ENCODE assay signal across 8 mouse cellular contexts in the genomic region with DNA sequence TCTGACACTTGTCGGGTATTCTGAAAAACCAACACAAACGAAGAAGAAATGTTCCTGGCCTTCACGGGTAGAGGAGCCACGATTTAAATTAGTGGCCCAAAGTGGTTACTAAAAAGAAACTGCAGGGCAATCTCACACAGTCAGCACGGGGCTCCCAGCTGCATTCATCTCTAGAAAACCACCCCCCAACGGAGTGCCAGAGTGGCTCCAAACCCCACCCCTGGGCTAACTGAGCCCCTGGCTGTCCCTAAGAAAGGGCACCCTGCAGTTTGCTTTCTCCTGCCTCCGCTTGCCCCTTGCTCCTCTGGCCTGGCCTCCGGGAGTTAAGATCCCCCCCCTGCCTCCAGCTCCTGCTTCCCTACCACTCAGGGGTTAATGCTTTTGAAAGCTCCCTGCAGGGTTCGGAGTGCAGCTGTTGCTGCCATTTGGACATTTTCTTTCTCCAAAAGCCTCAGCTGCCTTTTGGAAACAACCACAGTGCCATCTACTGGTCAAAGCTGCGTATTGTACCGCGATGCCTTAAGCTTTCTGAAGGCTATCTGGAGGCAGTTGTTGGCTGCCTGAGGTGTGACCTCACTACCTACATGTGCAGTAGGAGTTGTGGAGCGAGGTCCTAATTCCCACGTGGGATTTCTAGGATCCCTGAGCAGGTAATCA.
DNase-seq lines count a peak whose midpoint lies in the region; ATAC-seq and TF ChIP-seq lines count a peak whose summit lies in the region.

No protein-coding gene starts in this region.

- H3K4me3 ChIP-seq in embryonic facial prominence, embryonic 15.5 days (replicated peaks) = peak overlapping the region; percentile 30
- H3K4me3 ChIP-seq in heart, embryonic 10.5 days = peak overlapping the region; percentile 43
- H3K4me3 ChIP-seq in kidney, embryonic 15.5 days (replicated peaks) = peak overlapping the region; percentile 33
- peak overlapping the region; percentile 27 for H3K4me3 ChIP-seq in limb, embryonic 15.5 days
- no peak overlapping the region for H3K4me3 ChIP-seq in myocyte
- H3K4me3 ChIP-seq in stomach, postnatal 0 days (ENCODE audit: low read depth, low read length) = no peak overlapping the region

- peaks cover 24% of the 10 kb centered on the region for H3K4me1 ChIP-seq in embryonic facial prominence, embryonic 15.5 days
- H3K4me1 ChIP-seq in heart, embryonic 10.5 days = peaks cover 12% of the 10 kb centered on the region
- peaks cover 7% of the 10 kb centered on the region for H3K4me1 ChIP-seq in kidney, embryonic 15.5 days
- peaks cover 20% of the 10 kb centered on the region for H3K4me1 ChIP-seq in limb, embryonic 15.5 days
- H3K4me1 ChIP-seq in stomach, postnatal 0 days (replicated peaks; ENCODE audit: control insufficient read depth, insufficient read depth) = no peaks in the 10 kb centered on the region

- H3K4me2 ChIP-seq in embryonic facial prominence, embryonic 15.5 days (replicated peaks) = peak overlapping the region; percentile 54
- H3K4me2 ChIP-seq in kidney, embryonic 15.5 days = peak overlapping the region; percentile 68
- H3K4me2 ChIP-seq in limb, embryonic 15.5 days = peak overlapping the region; percentile 48
- H3K4me2 ChIP-seq in myocyte (ENCODE audit: low read depth) = peak overlapping the region; percentile 52
- peak overlapping the region; percentile 35 for H3K4me2 ChIP-seq in stomach, postnatal 0 days (replicated peaks; ENCODE audit: low read depth)

- H3K27me3 ChIP-seq in embryonic facial prominence, embryonic 15.5 days = no peaks in the 10 kb centered on the region; the same call in 1 of the 2 replicates
- H3K27me3 ChIP-seq in heart, embryonic 10.5 days (ENCODE audit: insufficient read depth, poor library complexity, severe bottlenecking) = peaks cover 31% of the 10 kb centered on the region
- H3K27me3 ChIP-seq in kidney, embryonic 15.5 days = peaks cover 3% of the 10 kb centered on the region; the same call in 1 of the 2 replicates
- peaks cover 4% of the 10 kb centered on the region; the same call in 1 of the 2 replicates for H3K27me3 ChIP-seq in limb, embryonic 15.5 days
- no peaks in the 10 kb centered on the region for H3K27me3 ChIP-seq in myocyte (ENCODE audit: control insufficient read depth, insufficient read depth, insufficient read length)
- no peaks in the 10 kb centered on the region for H3K27me3 ChIP-seq in stomach, postnatal 0 days (ENCODE audit: control insufficient read depth, insufficient read depth, low read length)

- H3K36me3 ChIP-seq in embryonic facial prominence, embryonic 15.5 days = no peaks in the 10 kb centered on the region
- no peaks in the 10 kb centered on the region for H3K36me3 ChIP-seq in heart, embryonic 10.5 days
- no peaks in the 10 kb centered on the region for H3K36me3 ChIP-seq in kidney, embryonic 15.5 days
- H3K36me3 ChIP-seq in limb, embryonic 15.5 days = no peaks in the 10 kb centered on the region
- no peaks in the 10 kb centered on the region for H3K36me3 ChIP-seq in myocyte (ENCODE audit: control insufficient read depth, insufficient read depth)
- H3K36me3 ChIP-seq in stomach, postnatal 0 days (ENCODE audit: control insufficient read depth, insufficient read depth, low read length) = no peaks in the 10 kb centered on the region

- ATAC-seq in embryonic facial prominence, embryonic 15.5 days (ENCODE audit: insufficient number of reproducible peaks, low FRiP score, low TSS enrichment, low read depth) = peak; percentile 61
- ATAC-seq in kidney, embryonic 15.5 days (replicated peaks; ENCODE audit: low FRiP score) = peak; percentile 74
- peak; percentile 65; the same call in 1 of the 2 replicates for ATAC-seq in limb, embryonic 15.5 days (ENCODE audit: insufficient number of reproducible peaks, low FRiP score, low TSS enrichment, low read depth)
- peak; percentile 89 for ATAC-seq in stomach, postnatal 0 days (ENCODE audit: low FRiP score, low TSS enrichment)

- no peak overlapping the region for H3K9ac ChIP-seq in embryonic facial prominence, embryonic 15.5 days
- peak overlapping the region; percentile 28; the same call in 1 of the 2 replicates for H3K9ac ChIP-seq in kidney, embryonic 15.5 days
- no peak overlapping the region for H3K9ac ChIP-seq in limb, embryonic 15.5 days
- no peak overlapping the region for H3K9ac ChIP-seq in stomach, postnatal 0 days (ENCODE audit: low read length)

- TF ChIP-seq EP300 in stomach, postnatal 0 days (optimal IDR thresholded peaks at IDR 0.05) = no peak

- no peaks in the 10 kb centered on the region for H3K9me3 ChIP-seq in embryonic facial prominence, embryonic 15.5 days (replicated peaks)
- no peaks in the 10 kb centered on the region for H3K9me3 ChIP-seq in heart, embryonic 10.5 days
- no peaks in the 10 kb centered on the region for H3K9me3 ChIP-seq in kidney, embryonic 15.5 days (replicated peaks)
- H3K9me3 ChIP-seq in limb, embryonic 15.5 days = no peaks in the 10 kb centered on the region
- H3K9me3 ChIP-seq in stomach, postnatal 0 days (ENCODE audit: control insufficient read depth, low read length) = no peaks in the 10 kb centered on the region

- 4% methylated on average over 14 of the region's 14 CpGs for WGBS in embryonic facial prominence, embryonic 15.5 days
- WGBS in heart, embryonic 10.5 days = 4% methylated on average over 14 of the region's 14 CpGs
- 4% methylated on average over 14 of the region's 14 CpGs for WGBS in kidney, embryonic 15.5 days
- 4% methylated on average over 14 of the region's 14 CpGs for WGBS in limb, embryonic 15.5 days
- 11% methylated on average over 14 of the region's 14 CpGs for WGBS in stomach, postnatal 0 days

- DNase-seq in 416B (ENCODE audit: low read depth) = peak; percentile 83
- peak; percentile 35 to 62 for DNase-seq in adrenal gland, postnatal 4 days (ENCODE audit: low spot score in 2 of 2)
- DNase-seq in heart, embryonic 10.5 days (ENCODE audit: low spot score) = peak; percentile 91
- peak; percentile 82 for DNase-seq in stomach, postnatal 0 days (ENCODE audit: low spot score)

- H3K27ac ChIP-seq in embryonic facial prominence, embryonic 15.5 days (replicated peaks) = no peak overlapping the region
- peak overlapping the region; percentile 71 for H3K27ac ChIP-seq in heart, embryonic 10.5 days
- H3K27ac ChIP-seq in kidney, embryonic 15.5 days = no peak overlapping the region
- H3K27ac ChIP-seq in limb, embryonic 15.5 days = no peak overlapping the region
- H3K27ac ChIP-seq in stomach, postnatal 0 days (replicated peaks) = no peak overlapping the region

- no peak overlapping the region for H3ac ChIP-seq in myocyte (ENCODE audit: control insufficient read depth, insufficient read length)

- no peak for TF ChIP-seq POLR2A in myocyte (IDR thresholded peaks at IDR 0.05; ENCODE audit: insufficient read length, low read depth)

- peak; percentile 97 for TF ChIP-seq CTCF in stomach, postnatal 0 days (IDR thresholded peaks at IDR 0.05; ENCODE audit: low read depth)

- no peaks in the 10 kb centered on the region for H3K79me2 ChIP-seq in myocyte (ENCODE audit: control insufficient read depth, insufficient read depth)

TF ChIP-seq in myocyte, 11 proteins besides CTCF, POLR2A, EP300 and RAD21:
- peak in 2 of 3 experiments; percentile 24 to 61 for TF ChIP-seq MYOG (IDR thresholded peaks at IDR 0.05; ENCODE audit: control insufficient read depth in 1 of 3, insufficient read depth in 1 of 3, insufficient read length in 2 of 3, low read depth in 2 of 3)
- no peak for TF ChIP-seq SRF (IDR thresholded peaks at IDR 0.05; ENCODE audit: control insufficient read depth, insufficient read length, low read depth)
- TF ChIP-seq TCF12 (IDR thresholded peaks at IDR 0.05; ENCODE audit: insufficient read depth, poor library complexity, severe bottlenecking) = peak; percentile 72
- TF ChIP-seq REST (IDR thresholded peaks at IDR 0.05; ENCODE audit: insufficient read depth, insufficient read length) = no peak
- TF ChIP-seq MYOD1 (IDR thresholded peaks at IDR 0.05; ENCODE audit: control insufficient read depth in 1 of 3, insufficient read length in 2 of 3, low read depth in 2 of 3) = peak; percentile 96 to 98 (median 97)
TF ChIP-seq in myocyte: peak in this region for 3.

Comparison
In these comparisons a context has a peak if more than half of its experiments do, and no peak if none do; other contexts are left out.
1. H3K4me3 ChIP-seq: peak in embryonic facial prominence, embryonic 15.5 days (single experiment), heart, embryonic 10.5 days (single experiment), kidney, embryonic 15.5 days (single experiment) and limb, embryonic 15.5 days (single experiment); none in myocyte (single experiment) and stomach, postnatal 0 days (single experiment).
2. Peak in every context shown above with its lines, with median percentiles within 50 percentile points of each other: DNase-seq, ATAC-seq and H3K4me2 ChIP-seq.